Mouse (Mus musculus) thymus, postnatal 25 days (tissue): ENCODE measurements at regions not wholly inside any gene's neighbourhood (a gene's known extent, or its start where the extent isn't known, plus 50 kb on each side); places are given as distances from the start of the nearest gene placed in this dataset.

ENCODE experiments used
- DNase-seq: peaks from one replicate; pipeline ENCODE4 v3.0.0; 2022

- DNase-seq = no peak
Observed at GRCm38 (mm10) chr5:12233377-12234096, 149.6 kb upstream of the Sema3d start.

GRCm38 (mm10) chr5:12243179-12243805 lies 139.9 kb upstream of the Sema3d start:
- DNase-seq = no peak

DNA sequence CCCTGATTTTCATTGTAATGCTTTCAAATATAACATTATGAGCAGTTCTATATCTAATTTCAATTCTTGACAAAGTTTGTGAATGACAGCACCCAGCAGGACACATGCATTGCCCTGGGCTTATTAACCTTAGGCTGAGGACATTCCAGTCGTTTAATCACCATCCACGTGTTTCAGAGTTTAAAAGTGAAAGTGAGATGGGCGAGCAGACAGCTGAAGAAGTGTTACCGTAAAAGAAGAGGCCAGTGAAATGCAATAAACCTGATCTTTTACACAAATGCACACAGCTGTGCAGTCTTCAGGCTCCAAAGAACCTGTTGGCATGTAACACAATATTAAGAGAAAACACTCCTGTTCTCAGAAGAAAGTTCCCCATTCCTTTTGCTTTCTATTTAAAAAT lies 89.5 kb upstream of the Sema3d start:
- DNase-seq = no peak

- DNase-seq = no peak
Observed at GRCm38 (mm10) chr5:12297331-12297730, 85.9 kb upstream of the Sema3d start.

DNA sequence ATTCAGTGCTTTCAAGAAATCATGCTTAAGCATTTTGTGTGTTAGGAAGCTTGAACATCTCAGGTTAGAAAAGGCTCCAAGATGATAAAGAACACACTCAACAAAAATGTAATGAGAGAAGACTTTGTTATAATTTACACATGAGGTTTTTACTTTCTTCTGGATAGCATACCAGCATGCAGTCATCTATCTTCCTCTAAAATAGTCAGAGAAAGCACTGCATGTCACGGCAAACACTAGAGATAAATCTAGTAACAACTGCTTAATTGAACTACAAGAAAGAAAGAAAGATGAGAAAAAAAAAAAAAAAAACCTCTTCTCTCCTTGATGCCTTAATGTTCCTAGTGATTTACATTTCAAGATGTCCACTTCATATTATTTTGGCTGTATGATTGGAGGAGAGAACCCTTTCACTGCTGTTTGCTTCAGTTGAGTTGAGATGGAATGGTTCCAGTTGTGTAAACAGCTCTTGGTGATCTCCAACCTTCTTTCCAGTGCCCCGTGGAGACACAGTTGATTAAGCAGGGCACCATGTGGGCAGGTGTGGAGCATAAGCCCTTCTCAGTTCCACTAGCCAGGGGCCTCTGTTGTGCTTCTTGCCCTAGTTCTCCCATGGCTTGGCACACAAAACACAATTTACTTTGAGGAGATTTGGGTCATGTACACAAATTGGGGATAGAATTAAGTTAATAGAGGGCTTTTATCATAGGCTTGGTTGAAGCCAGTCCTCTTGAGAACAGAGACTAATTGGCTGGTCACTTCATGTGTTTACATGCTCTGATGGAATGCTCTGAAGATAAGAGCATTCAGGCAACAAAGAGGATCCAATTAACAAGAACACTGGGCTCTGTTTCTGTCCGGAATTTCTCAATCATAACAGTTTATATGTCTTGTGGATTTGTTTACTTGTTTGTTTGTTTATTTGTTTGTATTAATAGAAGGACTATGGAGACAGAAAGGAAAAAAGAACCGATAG lies 81.1 kb upstream of the Sema3d start:
- no peak for DNase-seq

- DNase-seq = no peak
Observed at GRCm38 (mm10) chr5:12309408-12309807, 73.8 kb upstream of the Sema3d start.

- no peak for DNase-seq
Observed at GRCm38 (mm10) chr5:12332648-12333305, 50.4 kb upstream of the Sema3d start.
